Mouse (Mus musculus) kidney, embryonic 16.5 days (tissue): Measurements from ENCODE around the gene Snph. TPM values are rescaled to one million over a fixed set of nuclear protein-coding genes. Genes with fewer than 3 reads are reported as not detected.

ENCODE experiments used
- ATAC-seq: fragments of 200-750 bp; cut with Nextera tagmentation; 2 replicates; pipeline ENCODE4 v1.8.0; 2017; ENCODE audit warnings: moderate TSS enrichment; ENCODE audit not compliant: low FRiP score, low TSS enrichment
- H3K27ac ChIP-seq: fragments of 300-500 bp; sonication (generic); 2 replicates; pipeline ENCODE4 v1.5.1; 2014; ENCODE audit warnings: low read length
- H3K27me3 ChIP-seq: fragments of 300-500 bp; sonication (generic); 2 replicates; pipeline ENCODE4 v1.6.1; 2014; ENCODE audit warnings: low read length, control low read depth, mixed read lengths; ENCODE audit not compliant: insufficient read depth
- H3K36me3 ChIP-seq: fragments of 300-500 bp; sonication (generic); 2 replicates; pipeline ENCODE4 v1.6.1; 2014; ENCODE audit warnings: low read length, control low read depth, mixed read lengths; ENCODE audit not compliant: insufficient read depth
- H3K4me1 ChIP-seq: fragments of 300-500 bp; sonication (generic); 2 replicates; pipeline ENCODE4 v1.6.1; 2014; ENCODE audit warnings: low read length, control low read depth, mixed read lengths; ENCODE audit not compliant: insufficient read depth
- H3K4me2 ChIP-seq: fragments of 300-500 bp; sonication (generic); replicated peaks from 2 replicates; pipeline ENCODE4 v1.6.1; 2014; ENCODE audit warnings: low read depth, low read length
- H3K4me3 ChIP-seq: fragments of 300-500 bp; sonication (generic); 2 replicates; pipeline ENCODE4 v1.5.1; 2014; ENCODE audit warnings: mild to moderate bottlenecking, low read length
- H3K9ac ChIP-seq: fragments of 300-500 bp; sonication (generic); replicated peaks from 2 replicates; pipeline ENCODE4 v1.6.1; 2014; ENCODE audit warnings: low read length
- H3K9me3 ChIP-seq: fragments of 300-500 bp; sonication (generic); 2 replicates; pipeline ENCODE4 v1.6.1; 2016; ENCODE audit warnings: low read length, control low read depth
- WGBS: fragments of 180-500 bp; shearing (Covaris S2); extraction: QIAGEN DNeasy Blood & Tissue Kit; methylation state at CpG from one replicate; pipeline ENCODE4 v1.1.7; 2014; 5-methylcytosine and 5-hydroxymethylcytosine counted together
- polyA plus RNA-seq: library from polyadenylated mRNA; unstranded; fragments of >200 nt; fragmentation: Nextera tagmentation; extraction: Ambion mirVana; gene quantifications from 2 replicates; pipeline ENCODE4 v1.2.1, GENCODE M21; 2015

The Snph gene
- polyA plus RNA-seq, 1 experiment from 2014 or later: 0.44 TPM

DNA sequence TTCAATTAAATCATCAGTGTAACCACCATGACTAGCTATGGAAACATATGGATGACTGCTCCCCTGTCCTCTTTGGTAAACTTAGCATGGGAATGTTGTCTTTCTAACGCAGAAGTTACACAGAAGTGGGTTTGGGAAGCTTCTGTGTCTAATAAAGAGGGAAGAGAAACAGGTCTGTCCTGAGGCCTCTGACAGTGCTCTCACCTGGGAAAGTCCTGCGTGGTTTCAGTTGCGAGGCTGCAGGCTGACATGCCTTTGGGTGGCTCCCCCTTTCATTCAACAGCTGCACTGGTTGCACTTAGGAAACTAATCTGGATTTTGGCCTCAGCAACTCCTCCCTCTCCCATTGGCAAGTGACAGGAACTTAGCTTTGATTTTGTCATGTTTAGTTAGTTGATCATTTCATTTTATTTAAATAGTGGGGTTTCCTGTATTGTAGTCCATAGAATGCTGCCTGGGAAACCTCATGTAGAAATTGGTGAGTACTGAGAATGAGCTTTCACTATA lies 82.7 kb downstream of the Snph start:
- H3K9ac ChIP-seq: no peak overlapping the region
- H3K27me3 ChIP-seq: no peaks in the 10 kb centered on the region
- H3K4me3 ChIP-seq: no peak overlapping the region
- peaks cover 18% of the 10 kb centered on the region for H3K4me1 ChIP-seq
- H3K27ac ChIP-seq: no peak overlapping the region
- no peak overlapping the region for H3K4me2 ChIP-seq
- WGBS: 83% methylated on average over 3 of the region's 3 CpGs
- H3K9me3 ChIP-seq: no peaks in the 10 kb centered on the region
- ATAC-seq: no peak
- peaks cover 61% of the 10 kb centered on the region for H3K36me3 ChIP-seq

GRCm38 (mm10) chr2:151546571-151546970 lies 85.8 kb downstream of the Snph start:
- Histone ChIP-seq H3K36me3 (peaks cover 45% of the 10 kb centered on the region), H3K4me3 (no peak overlapping the region), H3K9ac (no peak overlapping the region), H3K27ac (no peak overlapping the region), H3K4me1 (peaks cover 35% of the 10 kb centered on the region), H3K4me2 (no peak overlapping the region), H3K27me3 (no peaks in the 10 kb centered on the region), H3K9me3 (no peaks in the 10 kb centered on the region)
- WGBS: 89% methylated on average over 4 of the region's 4 CpGs
- ATAC-seq: no peak

DNA sequence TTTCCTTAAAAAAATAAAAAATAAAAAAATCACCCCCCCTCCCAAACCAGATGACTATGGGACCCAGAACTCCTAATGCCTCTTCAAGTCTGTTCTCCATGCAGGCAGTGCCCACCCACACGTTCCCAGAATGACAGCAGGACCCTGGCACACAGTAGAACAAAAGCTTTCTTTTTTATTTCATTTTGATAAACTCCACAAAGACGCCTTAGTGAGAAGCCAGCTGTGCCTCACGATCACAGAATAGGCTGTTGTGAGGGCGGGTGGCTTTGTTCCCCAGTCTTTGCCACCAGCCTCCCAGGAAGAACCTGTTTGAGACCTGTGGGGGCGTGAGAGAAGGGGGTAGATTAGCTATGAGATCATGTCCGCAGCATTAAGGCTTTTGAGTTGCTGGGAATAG lies 87.7 kb downstream of the Snph start:
- Histone ChIP-seq H3K4me1 (peaks cover 38% of the 10 kb centered on the region), H3K9ac (no peak overlapping the region), H3K36me3 (peaks cover 32% of the 10 kb centered on the region), H3K4me3 (peak overlapping the region; percentile 89), H3K9me3 (no peaks in the 10 kb centered on the region), H3K4me2 (peak overlapping the region; percentile 80), H3K27ac (no peak overlapping the region), H3K27me3 (no peaks in the 10 kb centered on the region)
- WGBS: 59% methylated on average over 6 of the region's 6 CpGs
- no peak for ATAC-seq

DNA sequence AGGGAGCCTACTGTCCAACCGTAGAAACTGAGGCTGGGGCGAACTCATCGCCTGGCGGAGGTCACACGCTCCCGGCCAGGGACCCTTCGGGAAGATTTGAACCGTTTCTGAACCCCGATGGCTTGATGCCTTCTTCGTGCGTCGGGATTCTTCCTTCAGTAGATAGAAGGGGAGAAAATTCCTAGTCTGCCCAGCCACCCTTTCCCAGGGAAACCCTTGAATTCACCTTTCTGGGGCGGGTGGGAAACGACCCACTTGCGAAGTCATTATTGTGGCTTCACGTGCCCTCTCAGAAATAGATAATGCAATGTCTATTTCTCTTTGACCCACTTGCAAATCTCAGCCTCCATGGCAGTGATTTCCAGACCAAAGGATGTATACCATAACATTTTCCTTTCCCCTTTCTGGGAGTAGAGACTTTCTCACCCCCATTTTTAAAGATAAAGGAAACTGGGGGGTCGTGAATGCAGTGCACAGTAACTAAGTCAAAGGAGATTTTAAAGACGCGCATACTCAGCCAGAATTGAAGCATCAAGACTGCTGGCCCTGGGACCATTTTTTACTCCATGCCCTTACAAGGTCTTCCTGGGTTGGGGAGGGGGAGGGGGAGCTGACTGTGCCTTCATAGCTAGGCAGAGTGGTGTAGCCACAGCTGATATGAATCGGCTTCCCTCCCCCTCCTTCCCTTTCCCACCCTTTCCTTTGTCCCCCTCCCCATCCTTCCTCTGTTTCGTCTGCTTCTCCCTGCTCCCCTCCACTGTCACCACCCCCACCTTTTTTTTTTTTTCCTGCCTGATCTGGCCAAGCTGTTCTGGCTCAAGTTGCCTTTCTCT lies 89.1 kb downstream of the Snph start:
- Histone ChIP-seq H3K4me1 (peaks cover 38% of the 10 kb centered on the region), H3K9me3 (no peaks in the 10 kb centered on the region), H3K36me3 (peaks cover 26% of the 10 kb centered on the region), H3K27me3 (no peaks in the 10 kb centered on the region), H3K4me2 (peak overlapping the region; percentile 80), H3K27ac (peak overlapping the region; percentile 95), H3K9ac (peak overlapping the region; percentile 97), H3K4me3 (peak overlapping the region; percentile 89)
- ATAC-seq: peak; percentile 34
- WGBS: under 1% methylated on average over 21 of the region's 21 CpGs

DNA sequence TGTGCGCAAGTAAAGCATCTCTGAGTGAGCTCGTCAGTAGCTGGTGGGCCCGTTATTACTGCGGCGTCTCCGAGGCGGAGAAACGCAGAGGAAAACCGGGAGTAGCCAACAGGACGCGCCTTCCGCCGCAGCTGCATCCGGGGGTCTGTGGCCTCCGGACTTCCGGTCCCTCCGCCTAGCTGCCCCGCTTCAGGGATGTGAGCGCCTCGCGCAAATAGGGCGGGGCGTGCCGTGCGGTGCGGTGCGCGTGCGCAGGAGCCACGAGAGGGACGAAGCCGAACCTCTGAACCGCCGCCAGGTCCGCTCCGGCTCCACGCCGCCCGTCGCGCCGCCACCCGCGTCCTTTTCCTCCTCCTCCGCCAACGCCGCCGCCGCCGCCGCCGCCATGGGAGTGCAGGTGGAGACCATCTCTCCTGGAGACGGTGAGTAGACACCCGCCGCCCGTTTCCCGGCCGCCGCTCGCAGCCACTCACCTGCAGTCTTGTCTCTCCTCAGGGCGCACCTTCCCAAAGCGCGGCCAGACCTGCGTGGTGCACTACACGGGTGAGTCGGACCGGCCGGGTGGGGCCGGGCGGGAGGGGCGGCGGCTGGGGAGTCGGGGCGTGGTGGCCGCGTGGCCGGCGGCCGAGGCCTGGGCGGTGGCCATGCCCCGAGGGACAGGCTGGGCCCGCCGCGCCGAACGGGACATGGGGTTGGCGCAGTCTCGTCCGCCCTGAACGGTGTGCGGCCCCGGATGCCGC lies 89.9 kb downstream of the Snph start, which contains the start of gene Fkbp1a:
Gene Fkbp1a, plus strand, starts transcription at position 161 of the 740 bp plus-strand sequence.
- Histone ChIP-seq H3K4me1 (peaks cover 38% of the 10 kb centered on the region), H3K9me3 (no peaks in the 10 kb centered on the region), H3K36me3 (peaks cover 20% of the 10 kb centered on the region), H3K4me3 (peak within 1 kb of the TSS; percentile 89), H3K9ac (peak within 1 kb of the TSS; percentile 97), H3K27ac (peak within 1 kb of the TSS; percentile 95), H3K27me3 (no peaks in the 10 kb centered on the region), H3K4me2 (peak within 1 kb of the TSS; percentile 80)
- WGBS: under 1% methylated on average over 93 of the region's 93 CpGs
- ATAC-seq: peak; percentile 96

Other genes starting within 250 kb of the Snph start
- gene 4921509C19Rik, start 156.4 kb downstream of the Snph start, polyA plus RNA-seq: not detected in 2 replicates
- gene Nsfl1c, start 138.4 kb downstream of the Snph start, polyA plus RNA-seq: 250 and 255 TPM in 2 replicates
- 723 and 752 TPM in 2 replicates for gene Fkbp1a, start 90.1 kb downstream of the Snph start, polyA plus RNA-seq
- 1.7 and 2.4 TPM in 2 replicates for gene Sdcbp2, start 60.0 kb downstream of the Snph start, polyA plus RNA-seq
- gene Rad21l, start 35.9 kb upstream of the Snph start, polyA plus RNA-seq: not detected in 2 replicates
- gene Tmem74b, start 69.4 kb upstream of the Snph start, polyA plus RNA-seq: 1.0 and 1.1 TPM in 2 replicates
- 49.3 and 50.2 TPM in 2 replicates for gene Psmf1, start 111.6 kb upstream of the Snph start, polyA plus RNA-seq
- gene Rspo4, start 210.3 kb upstream of the Snph start, polyA plus RNA-seq: 0.09 TPM in 1 of 2 replicates, not detected in the other